Mouse (Mus musculus): ENCODE results near the gene Osbpl3. TPM values are rescaled to one million over a fixed set of nuclear protein-coding genes. Genes with fewer than 3 reads are reported as not detected.

Gene Osbpl3
- total RNA-seq, 2 experiments from 2014 or later, result 18.3 to 25.0 TPM

DNA sequence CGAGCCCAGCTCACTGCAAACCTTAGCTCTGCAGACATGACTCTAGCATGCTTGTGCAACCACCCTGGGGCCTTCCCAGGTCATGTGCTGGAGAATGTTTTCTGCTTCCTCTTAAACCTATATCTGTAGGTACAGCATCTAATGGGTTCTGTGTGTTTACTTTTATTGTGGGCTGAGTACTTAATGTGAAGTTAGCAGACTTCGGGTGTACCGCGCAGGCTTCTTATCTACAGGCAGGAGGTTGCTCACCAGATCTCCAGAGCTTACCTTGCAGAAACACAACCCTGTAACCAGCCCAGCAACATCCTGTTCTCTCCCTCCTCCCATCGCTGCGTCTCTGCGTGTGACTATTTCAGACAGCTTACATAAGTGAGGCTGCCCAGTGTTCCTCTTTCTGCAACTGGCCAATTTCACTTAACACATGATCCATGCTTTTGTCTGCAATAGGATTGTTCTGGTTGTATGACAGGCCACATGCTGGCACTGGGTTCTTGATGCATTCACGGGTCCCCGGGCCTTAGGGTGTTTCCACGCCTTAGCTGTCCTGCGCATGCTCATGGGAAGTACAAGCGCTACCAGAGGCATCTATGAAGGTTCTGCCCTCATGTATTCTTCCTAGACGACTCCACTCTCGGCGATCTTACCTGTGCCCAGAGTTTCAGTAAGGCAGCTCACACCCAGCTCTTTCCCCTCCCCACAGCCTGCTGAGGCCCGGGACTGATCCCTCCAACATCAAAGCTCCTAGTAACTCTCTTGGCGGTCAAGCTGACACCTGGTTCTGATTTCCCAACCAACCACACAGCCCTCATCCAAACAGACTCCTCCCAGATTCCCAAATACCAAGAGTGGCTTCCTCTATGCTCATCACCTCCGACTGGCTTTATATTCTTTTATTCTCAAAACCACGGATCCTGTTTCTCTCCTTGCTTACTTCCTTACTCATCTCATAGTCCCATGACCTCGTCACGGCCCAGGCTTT is 78.0 kb downstream of the Osbpl3 start:
- DNase-seq (ENCODE audit: low spot score in 2 of 2), result no peak

DNA sequence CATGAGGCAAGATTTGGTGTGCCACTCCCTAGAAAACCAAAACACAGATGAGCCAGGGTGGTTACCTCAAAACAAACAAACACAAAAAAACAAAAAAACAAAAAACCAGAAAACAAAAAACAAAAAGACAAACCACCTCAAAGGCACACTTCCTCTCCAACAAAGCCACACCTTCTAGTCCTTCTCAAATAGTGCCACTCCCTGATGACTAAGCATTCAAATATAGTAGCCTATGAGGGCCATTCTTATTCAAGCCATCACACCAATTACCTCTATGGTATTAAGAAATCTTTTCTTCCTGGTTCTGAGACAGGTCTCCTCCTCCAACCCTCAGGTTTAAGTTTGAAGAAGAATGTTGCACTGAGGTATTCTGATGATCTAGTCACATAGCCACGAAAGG is 79.3 kb downstream of the Osbpl3 start:
- no peak for DNase-seq (ENCODE audit: low spot score in 2 of 2)

DNA sequence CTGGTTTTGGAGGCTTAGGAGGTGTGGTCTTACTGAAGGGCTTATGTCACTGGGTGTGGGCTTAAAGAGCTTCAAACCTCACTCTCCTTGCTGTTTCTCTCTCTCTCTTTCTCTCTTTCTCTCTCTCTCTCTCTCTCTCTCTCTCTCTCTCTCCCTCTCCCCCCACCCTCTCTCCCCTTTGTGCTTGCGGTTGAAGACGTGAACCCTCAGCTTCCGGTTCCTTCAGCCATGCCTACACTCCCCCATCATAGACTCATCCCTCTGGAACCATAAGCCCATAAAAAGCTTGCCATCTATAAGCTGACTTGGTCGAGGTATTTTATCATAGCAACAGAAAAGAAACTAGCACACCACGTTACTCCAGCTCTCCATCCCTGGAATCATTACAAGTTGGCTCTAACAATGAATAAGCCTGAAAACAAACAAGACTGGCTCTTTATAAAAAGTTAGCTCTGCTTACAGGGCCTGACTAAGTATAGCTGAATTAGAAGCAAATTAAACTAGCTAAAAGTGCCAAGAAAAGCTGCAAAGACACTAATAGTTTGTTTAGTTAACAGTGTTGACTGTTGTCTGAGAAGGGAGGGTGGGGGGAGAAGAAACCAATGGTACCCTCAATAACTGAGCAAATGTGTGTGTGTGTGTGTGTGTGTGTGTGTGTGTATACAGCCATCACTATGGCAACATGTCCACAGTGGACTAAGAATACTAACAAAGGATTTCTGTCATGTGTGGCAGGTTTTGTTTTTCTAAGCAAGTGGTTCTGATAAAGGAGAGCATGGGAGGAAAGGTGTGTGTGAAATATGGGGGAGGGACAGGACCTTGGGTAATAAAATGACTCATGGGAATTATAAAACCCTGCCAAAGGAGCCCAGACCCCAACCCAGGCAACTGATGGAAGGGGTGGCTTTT is 83.2 kb downstream of the Osbpl3 start:
- DNase-seq (ENCODE audit: low spot score in 2 of 2), result no peak

DNA sequence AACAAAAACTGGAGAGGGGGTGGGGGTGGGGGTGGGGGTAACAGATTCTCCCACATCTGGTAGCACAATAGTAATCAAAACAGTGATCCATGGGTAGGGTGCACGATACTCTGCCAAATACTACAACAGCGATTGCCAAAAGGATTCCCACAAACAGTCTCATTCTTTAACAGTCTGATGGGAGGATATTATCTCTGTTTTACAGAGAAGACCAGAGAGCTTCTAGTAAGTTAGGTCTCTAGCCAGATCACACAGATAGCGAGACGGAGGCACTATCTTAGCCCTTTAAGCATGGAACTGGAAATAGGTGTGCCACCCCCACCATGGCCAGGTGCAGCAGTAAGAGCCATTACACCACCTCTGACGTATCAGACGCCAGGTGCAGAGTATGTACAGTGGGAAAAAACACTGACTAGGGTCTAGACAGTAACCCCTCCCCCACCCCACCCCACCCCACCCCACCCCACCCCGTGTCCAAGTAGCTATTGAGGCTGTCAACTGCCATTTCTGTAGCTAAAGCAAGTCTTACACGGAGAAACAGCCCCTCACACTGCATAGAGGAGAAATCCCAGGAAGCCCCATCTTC is 84.4 kb downstream of the Osbpl3 start:
- DNase-seq (ENCODE audit: low spot score in 2 of 2), result no peak

DNA sequence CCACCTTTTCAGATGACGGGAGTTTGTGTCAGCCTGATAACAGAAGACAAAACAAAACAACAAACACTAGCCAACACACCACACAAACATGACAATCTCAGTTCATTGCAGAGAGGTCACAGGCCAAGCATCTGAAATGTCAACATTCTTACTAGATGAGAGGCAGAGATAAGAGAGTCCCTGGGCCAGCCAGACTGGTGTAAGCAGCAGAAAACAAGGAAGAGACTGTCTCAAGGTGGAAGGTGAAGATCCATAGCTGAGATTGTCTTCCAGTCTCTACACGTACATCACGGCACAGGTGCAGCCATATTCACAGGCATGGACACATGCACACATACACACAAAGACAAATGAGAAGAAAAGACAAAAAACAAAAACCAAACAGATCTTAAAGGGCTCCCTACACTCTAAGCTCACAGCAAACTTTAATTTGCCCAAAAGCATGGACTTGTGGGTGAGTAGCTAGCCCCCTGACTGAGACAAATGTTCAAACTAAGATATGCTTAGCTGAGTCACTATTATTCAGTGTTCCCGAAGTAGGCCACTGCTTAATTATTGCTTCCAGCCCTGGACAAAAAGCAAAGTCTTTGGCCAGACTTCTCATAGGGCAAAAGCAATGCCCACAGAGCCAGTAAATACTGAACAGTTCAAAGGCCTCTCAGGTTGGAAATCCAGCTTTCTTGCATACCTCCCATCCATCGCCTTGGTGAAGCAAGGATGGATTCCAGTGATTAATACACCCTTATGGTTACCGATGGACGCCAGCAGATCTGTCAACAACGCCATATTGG is 87.3 kb downstream of the Osbpl3 start:
- DNase-seq (ENCODE audit: low spot score in 2 of 2), result no peak

DNA sequence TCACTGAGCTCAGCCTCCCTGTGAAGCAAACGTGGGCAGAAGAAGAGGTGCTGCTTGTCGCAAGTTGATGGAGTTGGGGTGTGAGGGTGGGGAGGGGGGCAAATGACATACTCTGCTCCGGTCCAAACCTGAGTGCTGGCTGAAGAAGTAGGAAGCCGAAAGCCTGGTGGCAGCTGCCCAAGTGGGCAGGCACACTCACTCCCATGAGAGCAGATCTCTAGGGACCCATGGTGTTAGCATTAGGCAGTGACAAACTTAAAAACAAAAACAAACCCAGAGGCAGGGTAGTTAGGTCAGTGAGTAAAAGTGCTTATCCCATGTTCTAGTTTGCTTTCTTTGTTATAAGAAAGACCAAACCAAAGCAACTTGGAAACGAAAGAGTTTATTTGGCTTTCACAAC is 88.2 kb downstream of the Osbpl3 start:
- no peak for DNase-seq (ENCODE audit: low spot score in 2 of 2)

DNA sequence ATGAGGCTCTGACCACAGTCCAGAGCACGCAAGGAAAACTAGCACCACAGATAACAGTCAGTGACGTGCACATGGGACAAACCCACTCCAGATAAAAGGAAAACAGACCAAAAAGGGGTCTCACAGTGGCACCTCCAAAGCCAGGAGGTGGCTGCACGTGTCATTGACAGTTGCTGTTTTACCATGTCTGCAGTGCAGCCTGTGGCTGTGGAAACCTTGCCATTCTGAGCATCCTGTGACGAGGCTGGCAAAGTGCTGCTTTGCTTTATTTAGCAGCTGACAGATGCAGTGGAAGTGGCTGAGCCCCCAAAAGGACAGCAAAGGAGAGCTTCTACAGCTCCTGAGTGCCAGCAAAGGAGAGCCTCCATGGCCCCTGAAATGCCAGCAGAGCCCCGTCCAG is 89.3 kb downstream of the Osbpl3 start:
- DNase-seq (ENCODE audit: low spot score in 2 of 2), result peak in 1 of 2 experiments; percentile 32

DNA sequence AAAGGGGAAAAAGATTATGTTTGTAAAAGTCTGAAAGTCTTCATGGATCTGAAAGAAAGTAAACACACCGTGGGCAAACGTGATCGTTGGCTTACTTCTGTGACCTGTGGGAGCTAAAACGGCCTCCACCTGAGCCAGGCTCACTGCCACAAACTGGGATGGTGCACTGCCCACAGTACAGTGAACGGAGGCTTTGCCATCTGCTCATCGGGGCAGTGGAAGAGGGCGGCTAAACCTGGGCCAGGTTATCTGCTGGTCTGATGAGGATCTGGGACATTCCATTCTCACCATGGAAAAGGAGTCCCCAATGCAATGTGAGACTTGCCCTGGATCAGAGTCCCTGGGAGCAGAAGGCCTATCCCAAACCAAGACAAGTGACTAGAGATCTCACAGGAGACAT is 89.7 kb downstream of the Osbpl3 start:
- no peak for DNase-seq (ENCODE audit: low spot score in 2 of 2)

DNA sequence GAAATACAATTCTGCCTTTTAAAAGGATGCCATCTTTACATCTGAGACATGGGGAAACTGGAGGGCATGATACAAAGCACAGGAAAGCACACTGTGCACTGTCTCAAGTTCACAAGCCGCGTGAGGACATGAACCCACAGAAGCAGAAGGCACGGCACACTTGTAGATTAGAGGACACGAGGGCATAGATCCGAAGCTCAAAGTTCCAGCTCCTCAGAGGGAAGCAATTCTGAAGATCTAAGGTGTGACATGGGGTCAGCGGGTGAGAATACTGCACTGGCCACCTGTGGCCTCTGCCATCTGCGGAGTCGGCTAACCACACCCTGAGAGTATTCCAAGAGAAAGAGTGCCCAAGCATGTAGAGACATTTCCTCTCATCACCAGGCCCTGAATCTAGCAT is 91.6 kb downstream of the Osbpl3 start:
- no peak for DNase-seq (ENCODE audit: low spot score in 2 of 2)

DNA sequence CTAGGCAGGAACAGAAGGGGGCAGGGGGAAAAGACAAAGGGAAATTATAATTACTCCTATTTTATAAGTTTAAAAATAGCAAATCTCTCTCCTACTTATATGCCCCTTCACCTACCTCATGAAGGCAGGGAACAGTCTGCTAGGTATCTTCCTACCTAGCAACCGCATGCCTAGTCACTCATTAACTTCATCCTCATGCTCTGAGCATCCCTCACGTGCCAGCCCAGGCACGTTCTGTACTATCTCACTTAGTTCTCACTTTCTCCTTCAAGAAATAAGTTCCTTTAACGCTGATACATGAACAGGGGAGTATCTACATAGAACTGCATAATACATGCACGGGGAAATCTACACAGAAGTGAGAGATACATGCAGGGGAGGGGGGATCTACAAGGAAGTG is 92.6 kb downstream of the Osbpl3 start:
- DNase-seq (ENCODE audit: low spot score in 2 of 2), result no peak

DNA sequence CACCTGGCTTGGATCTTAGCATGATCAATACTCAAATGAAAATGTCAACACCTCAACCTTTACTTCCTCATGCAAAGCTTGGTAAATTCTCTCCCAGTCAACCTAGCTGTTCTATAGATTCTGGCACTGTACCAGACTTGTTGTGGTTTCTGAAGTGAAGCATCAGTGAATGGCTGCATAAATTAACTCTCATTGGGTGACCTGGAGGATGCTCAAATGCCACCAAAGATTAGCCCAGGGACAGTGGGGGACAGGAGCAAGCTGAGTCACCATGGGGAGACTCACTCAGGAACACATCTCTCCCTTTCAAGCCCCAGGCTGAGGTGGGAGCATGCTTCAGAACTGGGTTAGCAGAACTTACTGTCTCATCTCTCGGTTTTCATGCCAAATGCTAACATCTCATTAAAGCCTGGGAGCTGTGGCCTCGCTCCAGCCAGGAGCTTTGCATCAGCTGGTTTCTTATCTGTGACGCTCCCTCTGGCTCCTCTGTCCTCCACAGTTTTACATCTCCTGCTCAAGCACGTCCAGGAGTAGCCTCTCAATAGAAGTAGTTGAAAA is 93.2 kb downstream of the Osbpl3 start:
- DNase-seq (ENCODE audit: low spot score in 2 of 2), result no peak

DNA sequence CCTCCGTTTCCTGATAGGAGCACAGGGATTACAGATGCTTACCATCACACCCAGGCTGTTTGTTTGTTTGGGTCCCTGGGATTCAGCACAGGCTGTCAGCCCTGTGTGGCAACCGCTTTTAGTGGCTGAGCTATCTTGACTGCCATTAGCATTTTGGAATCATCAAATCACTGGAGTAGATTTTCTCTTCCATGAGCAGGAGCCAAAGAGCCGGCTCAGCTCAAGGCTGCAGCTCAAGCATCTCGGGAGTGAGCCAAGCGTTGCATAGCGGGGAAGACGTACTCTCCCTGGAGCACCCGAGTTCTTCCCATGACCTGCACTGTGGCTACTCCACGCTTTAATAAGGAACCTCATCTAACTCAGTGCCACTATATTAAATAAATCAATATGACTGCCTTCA is 93.8 kb downstream of the Osbpl3 start:
- no peak for DNase-seq (ENCODE audit: low spot score in 2 of 2)

DNA sequence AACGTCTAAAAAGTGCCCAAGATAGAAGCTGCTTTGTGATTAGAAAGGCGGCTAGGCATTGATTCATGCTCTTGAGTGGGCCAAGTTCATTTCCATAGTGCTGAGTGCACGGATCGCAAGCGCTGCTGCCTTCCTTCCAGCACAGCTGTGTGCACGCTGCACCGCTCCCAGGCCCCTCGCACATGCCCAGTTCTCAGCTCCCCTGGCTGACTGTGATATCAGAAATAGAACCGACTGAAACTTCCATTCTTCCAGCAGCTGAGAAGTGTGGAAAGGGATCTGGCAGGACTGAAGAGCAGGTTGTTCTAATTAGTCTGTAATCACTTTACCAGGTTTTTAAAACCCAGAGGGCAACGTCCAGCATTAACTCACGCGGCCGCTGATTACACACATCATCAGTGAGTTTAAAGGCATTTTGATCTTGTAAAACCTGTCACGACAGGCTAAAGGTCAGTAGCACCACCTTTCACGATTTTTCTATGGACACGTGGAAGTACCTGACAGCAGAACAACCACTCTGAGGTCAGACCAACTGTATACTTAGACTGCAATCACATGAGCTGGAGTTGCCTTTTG is 97.8 kb downstream of the Osbpl3 start:
- DNase-seq (ENCODE audit: low spot score in 2 of 2), result peak in 1 of 2 experiments; percentile 39

DNA sequence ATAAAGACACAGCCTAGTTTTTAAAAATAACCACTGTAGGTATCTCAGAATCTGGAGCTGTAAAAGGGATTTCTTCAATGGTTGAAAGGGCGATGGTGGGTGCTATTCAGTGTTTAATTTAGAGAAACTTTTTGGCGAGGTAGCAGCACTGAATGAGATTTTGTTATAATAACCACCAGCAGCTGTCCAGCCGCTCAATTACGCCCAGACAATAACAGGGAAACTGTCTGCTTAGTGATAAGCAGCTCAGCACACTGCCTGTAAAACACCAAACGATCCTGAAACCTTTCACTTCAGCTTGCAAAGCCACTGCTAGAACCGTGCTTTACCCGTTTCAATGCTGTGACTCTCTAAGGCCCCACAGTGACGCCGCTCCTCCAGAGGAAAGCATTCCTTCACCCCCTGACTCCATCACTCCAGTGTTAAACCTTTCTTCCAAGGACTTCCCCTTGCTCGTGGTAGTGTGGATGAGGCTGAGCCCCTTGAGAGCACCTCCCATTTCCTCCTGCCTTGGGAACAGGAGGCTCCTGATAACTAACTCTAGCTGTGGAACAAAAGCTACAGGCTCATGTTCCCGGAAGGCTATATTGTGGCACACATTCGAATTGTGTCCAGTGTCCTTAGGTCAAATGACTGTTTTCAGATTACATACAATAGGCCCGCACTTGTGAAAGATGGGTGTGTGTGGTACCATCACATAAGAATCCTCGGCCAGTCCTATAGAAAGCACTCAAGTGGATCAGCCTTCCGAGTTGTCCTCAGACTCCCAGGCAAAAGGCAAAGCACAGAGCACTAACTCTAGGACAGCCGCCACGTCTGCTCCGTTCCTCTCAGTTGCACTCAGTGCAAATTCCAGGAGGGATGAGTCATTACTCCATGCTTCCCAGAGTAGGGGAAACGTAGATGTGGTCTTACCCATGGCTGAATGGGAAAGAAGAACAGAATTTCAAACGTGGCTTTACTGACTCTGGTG is 101.0 kb downstream of the Osbpl3 start:
- DNase-seq (ENCODE audit: low spot score in 2 of 2), result no peak

DNA sequence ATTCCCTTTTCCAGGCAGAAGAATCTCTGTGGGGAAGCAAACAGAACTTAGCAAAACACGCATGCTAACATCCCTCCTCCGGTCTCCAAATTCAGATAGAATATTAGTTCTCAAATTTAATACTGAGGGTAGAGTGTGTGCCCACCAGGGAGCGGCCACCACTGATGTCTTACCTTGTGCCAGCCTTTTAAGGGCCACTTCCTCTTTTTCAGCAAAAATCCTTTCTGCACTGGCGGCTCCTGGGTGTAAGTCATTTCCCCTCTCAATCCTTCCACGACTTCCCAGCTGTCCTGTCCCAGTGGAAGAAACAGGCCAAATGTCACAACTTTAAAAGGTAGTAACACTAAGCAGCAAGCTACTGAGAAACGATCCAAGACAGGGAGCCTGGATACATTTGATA is 103.2 kb downstream of the Osbpl3 start:
- no peak for DNase-seq (ENCODE audit: low spot score in 2 of 2)

DNA sequence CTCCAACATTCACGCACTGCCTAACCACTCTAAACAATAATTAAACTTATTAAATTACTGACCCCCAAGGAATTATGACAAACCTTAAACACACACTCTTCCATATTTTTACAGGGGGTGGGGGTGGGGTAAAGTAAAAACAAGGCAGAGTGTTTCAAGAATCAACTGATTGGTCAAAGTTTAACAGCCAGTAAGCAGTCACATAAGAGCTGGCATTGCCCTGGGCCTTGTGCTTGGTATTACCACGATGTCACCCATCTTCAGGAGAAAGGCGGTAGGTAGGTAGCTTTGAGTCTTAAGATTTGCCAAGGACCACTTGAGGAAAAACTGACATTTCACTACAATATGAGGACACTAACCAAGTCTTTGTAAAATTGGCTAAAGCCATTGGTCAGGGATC is 105.1 kb downstream of the Osbpl3 start:
- no peak for DNase-seq (ENCODE audit: low spot score in 2 of 2)

DNA sequence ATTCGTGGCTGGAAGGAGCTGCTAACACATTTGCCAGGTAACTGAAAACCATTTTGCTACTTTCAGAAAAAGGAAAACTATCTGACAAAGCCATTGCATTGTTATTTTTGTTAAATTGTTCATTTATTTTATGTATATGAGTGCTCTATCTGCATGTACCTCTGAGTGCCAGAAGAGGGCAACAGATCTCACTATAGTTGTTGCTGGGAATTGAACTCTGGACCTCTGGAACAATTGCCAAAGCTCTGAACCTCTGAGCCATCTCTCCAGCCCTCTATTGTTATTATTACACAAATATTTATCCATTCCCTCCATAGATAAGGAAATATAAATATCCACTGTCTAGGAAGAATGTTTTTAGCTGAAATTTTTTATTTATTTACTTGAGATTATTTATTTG is 107.4 kb downstream of the Osbpl3 start:
- no peak for DNase-seq (ENCODE audit: low spot score in 2 of 2)

DNA sequence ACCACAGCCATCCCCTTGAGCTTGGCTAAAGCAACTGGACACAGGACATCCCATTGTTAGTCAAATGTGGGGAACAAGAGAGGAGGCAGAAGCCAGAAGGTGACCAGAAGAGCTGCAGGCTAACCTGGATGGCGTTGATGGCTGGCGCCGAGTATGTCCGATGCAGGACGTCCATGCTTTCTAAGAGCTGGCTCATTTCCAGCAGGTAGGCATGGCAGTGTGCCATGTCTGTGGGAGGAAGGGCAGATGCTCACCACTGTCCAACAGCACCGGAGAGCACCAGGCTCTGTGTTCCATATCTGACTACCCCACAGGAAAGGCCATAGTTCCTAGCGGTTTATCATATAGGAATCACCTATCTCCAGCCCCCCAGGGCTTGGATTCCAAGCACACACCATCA is 109.8 kb downstream of the Osbpl3 start:
- DNase-seq (ENCODE audit: low spot score in 2 of 2), result no peak

Measured in layer of hippocampus, postnatal 10 days (tissue).